ENCODE assay signal across 8 mouse cellular contexts in the genomic region with DNA sequence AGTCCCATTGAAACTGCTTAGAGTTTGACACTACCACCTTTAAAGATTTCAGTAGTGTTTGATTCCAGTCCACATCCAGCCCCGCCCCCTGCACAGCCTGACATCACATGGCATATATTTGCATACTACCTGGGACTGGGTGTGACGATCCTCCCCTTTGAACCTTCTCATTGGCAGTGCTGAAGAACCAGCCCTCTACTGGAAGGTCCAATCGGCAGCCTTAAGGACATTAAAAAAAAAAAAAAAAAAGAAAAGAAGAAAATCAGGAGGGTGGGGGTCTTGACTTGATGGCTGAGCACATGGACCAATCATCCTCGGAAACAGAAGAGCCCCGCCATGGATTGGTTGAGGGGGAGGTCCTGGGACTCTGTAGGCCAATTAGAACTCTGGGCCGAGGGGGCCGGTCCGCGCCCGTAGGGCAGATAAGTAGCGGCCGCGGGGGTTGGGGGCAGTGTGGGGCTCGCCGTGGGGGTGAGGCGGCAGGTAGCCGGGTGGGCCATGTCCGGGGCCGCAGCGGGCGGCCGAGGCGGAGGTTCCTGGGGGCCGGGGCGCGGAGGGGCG. TPM values are rescaled to one million over a fixed set of nuclear protein-coding genes. Genes with fewer than 3 reads are reported as not detected.
DNase-seq lines count a peak whose midpoint lies in the region; ATAC-seq lines count a peak whose summit lies in the region.

A gene (plus strand): TSS at position 451 of the 561 bp plus-strand sequence.

- no peaks in the 10 kb centered on the region for H3K27me3 ChIP-seq in embryonic facial prominence, embryonic 13.5 days
- H3K27me3 ChIP-seq in limb, embryonic 13.5 days, result no peaks in the 10 kb centered on the region
- peaks cover 10% of the 10 kb centered on the region; the same call in 1 of the 2 replicates for H3K27me3 ChIP-seq in midbrain, embryonic 15.5 days (replicated peaks)

- H3K27ac ChIP-seq in embryonic facial prominence, embryonic 13.5 days, result peak within 1 kb of the TSS; percentile 65; the same call in 1 of the 2 replicates
- peak within 1 kb of the TSS; percentile 72 for H3K27ac ChIP-seq in limb, embryonic 13.5 days
- no peak within 1 kb of the TSS for H3K27ac ChIP-seq in midbrain, embryonic 15.5 days

- peak within 1 kb of the TSS; percentile 77 for H3K4me2 ChIP-seq in embryonic facial prominence, embryonic 13.5 days
- H3K4me2 ChIP-seq in limb, embryonic 13.5 days (replicated peaks), result peak within 1 kb of the TSS; percentile 78
- peak within 1 kb of the TSS; percentile 94 for H3K4me2 ChIP-seq in midbrain, embryonic 15.5 days

- peak; percentile 95 for ATAC-seq in embryonic facial prominence, embryonic 13.5 days (ENCODE audit: insufficient number of reproducible peaks, insufficient read depth, low FRiP score, low TSS enrichment, low read depth)
- peak; percentile 99 for ATAC-seq in limb, embryonic 13.5 days (ENCODE audit: low FRiP score, low read depth)
- peak; percentile 99 for ATAC-seq in midbrain, embryonic 15.5 days (replicated peaks)

- no peaks in the 10 kb centered on the region for H3K9me3 ChIP-seq in embryonic facial prominence, embryonic 13.5 days
- no peaks in the 10 kb centered on the region for H3K9me3 ChIP-seq in limb, embryonic 13.5 days
- no peaks in the 10 kb centered on the region for H3K9me3 ChIP-seq in midbrain, embryonic 15.5 days

- peaks cover 42% of the 10 kb centered on the region for H3K4me1 ChIP-seq in embryonic facial prominence, embryonic 13.5 days
- H3K4me1 ChIP-seq in limb, embryonic 13.5 days, result peaks cover 41% of the 10 kb centered on the region
- peaks cover 16% of the 10 kb centered on the region for H3K4me1 ChIP-seq in midbrain, embryonic 15.5 days

- no peaks in the 10 kb centered on the region for H3K36me3 ChIP-seq in embryonic facial prominence, embryonic 13.5 days
- H3K36me3 ChIP-seq in limb, embryonic 13.5 days, result no peaks in the 10 kb centered on the region
- no peaks in the 10 kb centered on the region for H3K36me3 ChIP-seq in midbrain, embryonic 15.5 days (replicated peaks)

- under 1% methylated on average over 27 of the region's 27 CpGs for WGBS in embryonic facial prominence, embryonic 13.5 days
- whole genome bisulfite sequencing in limb, embryonic 13.5 days, result under 1% methylated on average over 26 of the region's 27 CpGs
- under 1% methylated on average over 19 of the region's 27 CpGs for WGBS in midbrain, embryonic 15.5 days

- peak within 1 kb of the TSS; percentile 84 for H3K9ac ChIP-seq in embryonic facial prominence, embryonic 13.5 days
- H3K9ac ChIP-seq in limb, embryonic 13.5 days, result peak within 1 kb of the TSS; percentile 88
- H3K9ac ChIP-seq in midbrain, embryonic 15.5 days, result peak within 1 kb of the TSS; percentile 49

- peak within 1 kb of the TSS; percentile 89 for H3K4me3 ChIP-seq in embryonic facial prominence, embryonic 13.5 days
- H3K4me3 ChIP-seq in limb, embryonic 13.5 days, result peak within 1 kb of the TSS; percentile 94
- peak within 1 kb of the TSS; percentile 88 for H3K4me3 ChIP-seq in midbrain, embryonic 15.5 days

- peak; percentile 99 for DNase-seq in 416B (ENCODE audit: low read depth)
- peak; percentile 86 for DNase-seq in adrenal gland, postnatal 25 days
- DNase-seq in heart, adult 11 months, result peak; percentile 100
- peak; percentile 94 for DNase-seq in kidney, adult 11 months
- DNase-seq in spleen, postnatal 10 days (ENCODE audit: low spot score in 2 of 2), result peak; percentile 82 to 94

RNA-seq across cellular contexts. Expression of the gene that starts here (rescaled TPM):
- 13.7 and 13.8 TPM in 2 replicates for total RNA-seq in adrenal gland, postnatal 25 days (2021)
- polyA plus RNA-seq in embryonic facial prominence, embryonic 13.5 days (2015; fragmentation: Nextera tagmentation; extraction: Ambion mirVana), result 13.3 and 17.4 TPM in 2 replicates
- 15.8 and 16.2 TPM in 2 replicates for polyA plus RNA-seq in limb, embryonic 13.5 days (2015; fragmentation: Nextera tagmentation; extraction: Ambion mirVana)
- polyA plus RNA-seq in midbrain, embryonic 15.5 days (2015; fragmentation: Nextera tagmentation; extraction: Ambion mirVana), result 2.2 and 2.3 TPM in 2 replicates
